ENCODE assay signal across 24 mouse cellular contexts in the genomic region with DNA sequence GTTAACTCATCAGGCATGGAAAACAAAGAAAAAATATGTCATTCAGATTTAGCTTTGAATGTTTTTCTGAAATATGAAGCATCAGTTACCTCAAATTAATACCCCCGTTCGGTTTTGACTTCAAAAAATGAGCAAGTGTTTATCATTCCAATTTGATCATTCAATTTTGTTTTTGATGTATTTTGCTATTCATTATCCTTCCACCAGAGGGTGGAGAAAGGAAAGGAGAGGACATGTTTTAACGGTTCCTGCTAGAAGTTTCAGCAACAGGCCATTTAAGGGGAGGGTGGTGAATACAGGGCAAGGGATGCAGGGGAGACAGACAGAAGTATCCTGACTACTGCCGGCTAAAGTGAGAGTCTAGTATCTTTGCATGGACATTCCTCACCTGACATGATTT. TPM values are rescaled to one million over a fixed set of nuclear protein-coding genes. Genes with fewer than 3 reads are reported as not detected.
A peak's percentile ranks its signal among the peaks of the same experiment; 100 is the strongest.
DNase-seq lines count a peak whose midpoint lies in the region; ATAC-seq and TF ChIP-seq lines count a peak whose summit lies in the region.
"Had no signal": no experiment of that assay in that cellular context is flagged by ENCODE, and none has a peak within 500 bp of the region (broad histone marks: within the 10 kb centered on the region; RNA-seq: fewer than 3 reads in every experiment).

No protein-coding gene starts in this region.

- peak; percentile 50 for TF ChIP-seq CTCF in heart, postnatal 0 days (IDR thresholded peaks at IDR 0.05; ENCODE audit: low read depth)
- peak; percentile 78 for TF ChIP-seq CTCF in layer of hippocampus, adult 2 months (conservative IDR thresholded peaks at IDR 0.05)
- peak; percentile 79 for TF ChIP-seq CTCF in midbrain, postnatal 0 days (IDR thresholded peaks at IDR 0.05)
- TF ChIP-seq CTCF in stomach, postnatal 0 days (IDR thresholded peaks at IDR 0.05; ENCODE audit: low read depth) = peak; percentile 59

- no peak overlapping the region for H3K27ac ChIP-seq in heart, postnatal 0 days (ENCODE audit: low read depth)
- peak overlapping the region; percentile 82; the same call in 1 of the 2 replicates for H3K27ac ChIP-seq in layer of hippocampus, adult 2 months
- no peak overlapping the region for H3K27ac ChIP-seq in midbrain, postnatal 0 days (ENCODE audit: low read depth, low read length)
- no peak overlapping the region for H3K27ac ChIP-seq in midbrain, embryonic 10.5 days (replicated peaks)
- H3K27ac ChIP-seq in stomach, postnatal 0 days (replicated peaks) = no peak overlapping the region
- H3K27ac ChIP-seq: embryonic facial prominence, embryonic 12.5 days; forebrain, embryonic 12.5 days; hindbrain, embryonic 13.5 days; neural tube, embryonic 15.5 days had no signal

- H3K9ac ChIP-seq in heart, postnatal 0 days (replicated peaks; ENCODE audit: low read depth, low read length) = no peak overlapping the region
- no peak overlapping the region for H3K9ac ChIP-seq in midbrain, postnatal 0 days (replicated peaks; ENCODE audit: low read length, poor library complexity, severe bottlenecking)
- H3K9ac ChIP-seq in stomach, postnatal 0 days (ENCODE audit: low read length) = no peak overlapping the region
- H3K9ac ChIP-seq: embryonic facial prominence, embryonic 12.5 days; forebrain, embryonic 12.5 days; heart, embryonic 12.5 days; hindbrain, embryonic 13.5 days; neural tube, embryonic 15.5 days had no signal

- H3K27me3 ChIP-seq in heart, postnatal 0 days (ENCODE audit: control insufficient read depth, insufficient read depth, low read length) = no peaks in the 10 kb centered on the region
- H3K27me3 ChIP-seq in midbrain, postnatal 0 days (ENCODE audit: insufficient read depth, low read length) = no peaks in the 10 kb centered on the region
- H3K27me3 ChIP-seq in midbrain, embryonic 10.5 days (ENCODE audit: low read depth, poor library complexity, severe bottlenecking) = peaks cover 2% of the 10 kb centered on the region
- H3K27me3 ChIP-seq in stomach, postnatal 0 days (ENCODE audit: control insufficient read depth, insufficient read depth, low read length) = no peaks in the 10 kb centered on the region
- H3K27me3 ChIP-seq: hindbrain, embryonic 13.5 days; neural tube, embryonic 15.5 days had no signal

- WGBS in heart, postnatal 0 days = 63% methylated on average over 4 of the region's 4 CpGs
- 60% methylated on average over 4 of the region's 4 CpGs for WGBS in midbrain, postnatal 0 days
- 78% methylated on average over 4 of the region's 4 CpGs for WGBS in midbrain, embryonic 10.5 days
- 44% methylated on average over 4 of the region's 4 CpGs for WGBS in stomach, postnatal 0 days

- no peak overlapping the region for H3K4me3 ChIP-seq in heart, postnatal 0 days (ENCODE audit: low read depth, low read length)
- H3K4me3 ChIP-seq in layer of hippocampus, adult 2 months = peak overlapping the region; percentile 79
- H3K4me3 ChIP-seq in midbrain, postnatal 0 days (ENCODE audit: low read depth, low read length) = no peak overlapping the region
- no peak overlapping the region for H3K4me3 ChIP-seq in midbrain, embryonic 10.5 days
- no peak overlapping the region for H3K4me3 ChIP-seq in stomach, postnatal 0 days (ENCODE audit: low read depth, low read length)
- H3K4me3 ChIP-seq: embryonic facial prominence, embryonic 12.5 days; forebrain, embryonic 12.5 days; heart, embryonic 12.5 days; hindbrain, embryonic 13.5 days; neural tube, embryonic 15.5 days had no signal

- no peak overlapping the region for H3K4me2 ChIP-seq in heart, postnatal 0 days (ENCODE audit: low read depth, low read length)
- H3K4me2 ChIP-seq in midbrain, postnatal 0 days (ENCODE audit: low read depth, low read length, poor library complexity, severe bottlenecking) = no peak overlapping the region
- H3K4me2 ChIP-seq in stomach, postnatal 0 days (replicated peaks; ENCODE audit: low read depth) = no peak overlapping the region
- H3K4me2 ChIP-seq: embryonic facial prominence, embryonic 12.5 days; forebrain, embryonic 12.5 days; heart, embryonic 12.5 days; hindbrain, embryonic 13.5 days; neural tube, embryonic 15.5 days had no signal

- no peak for DNase-seq in heart, postnatal 0 days (ENCODE audit: low spot score)
- DNase-seq in heart, adult 9 months (ENCODE audit: low spot score in 2 of 2) = no peak
- DNase-seq in layer of hippocampus, adult 2 months (ENCODE audit: low spot score in 2 of 2) = no peak
- no peak for DNase-seq in layer of hippocampus, adult 9-11 months
- peak; percentile 44 for DNase-seq in midbrain, postnatal 0 days (ENCODE audit: low spot score)
- DNase-seq in midbrain, embryonic 10.5 days (ENCODE audit: low spot score) = no peak
- DNase-seq in stomach, postnatal 0 days (ENCODE audit: low spot score) = no peak
- no peak for DNase-seq in right cerebral cortex, postnatal 14 days
- DNase-seq: adrenal gland, postnatal 25 days; B cell, adult 2 months; cerebellum, adult 11-12 months; heart, postnatal 14 days; lung, postnatal 10 days; right cerebral cortex, adult 18-20 months; thymus, adult 2 months had no signal

- H3K4me1 ChIP-seq in heart, postnatal 0 days (ENCODE audit: control insufficient read depth, insufficient read depth) = no peaks in the 10 kb centered on the region; the same call in 1 of the 2 replicates
- no peaks in the 10 kb centered on the region for H3K4me1 ChIP-seq in midbrain, postnatal 0 days (ENCODE audit: insufficient read depth, low read length)
- H3K4me1 ChIP-seq in midbrain, embryonic 10.5 days = peaks cover 11% of the 10 kb centered on the region
- no peaks in the 10 kb centered on the region for H3K4me1 ChIP-seq in stomach, postnatal 0 days (replicated peaks; ENCODE audit: control insufficient read depth, insufficient read depth)

- H3K36me3 ChIP-seq in heart, postnatal 0 days (replicated peaks; ENCODE audit: control insufficient read depth, insufficient read depth, low read length) = no peaks in the 10 kb centered on the region
- H3K36me3 ChIP-seq in midbrain, postnatal 0 days (ENCODE audit: insufficient read depth, low read length) = no peaks in the 10 kb centered on the region
- no peaks in the 10 kb centered on the region for H3K36me3 ChIP-seq in midbrain, embryonic 10.5 days
- no peaks in the 10 kb centered on the region for H3K36me3 ChIP-seq in stomach, postnatal 0 days (ENCODE audit: control insufficient read depth, insufficient read depth, low read length)
- H3K36me3 ChIP-seq: embryonic facial prominence, embryonic 12.5 days; forebrain, embryonic 12.5 days; G1E; heart, embryonic 12.5 days; hindbrain, embryonic 13.5 days; neural tube, embryonic 15.5 days had no signal

- ATAC-seq in heart, postnatal 0 days (ENCODE audit: insufficient read depth, low read depth) = no peak
- ATAC-seq in midbrain, postnatal 0 days (ENCODE audit: low FRiP score) = no peak
- no peak for ATAC-seq in stomach, postnatal 0 days (ENCODE audit: low FRiP score, low TSS enrichment)
- ATAC-seq: activated CD4-positive, CD25-positive, alpha-beta regulatory T cell, adult 4 months had no signal

- no peak for TF ChIP-seq EP300 in heart, postnatal 0 days (IDR thresholded peaks at IDR 0.05; ENCODE audit: low read depth)
- no peak for TF ChIP-seq EP300 in stomach, postnatal 0 days (optimal IDR thresholded peaks at IDR 0.05)

- no peaks in the 10 kb centered on the region for H3K9me3 ChIP-seq in heart, postnatal 0 days (replicated peaks; ENCODE audit: control insufficient read depth, low read length)
- H3K9me3 ChIP-seq in midbrain, postnatal 0 days (ENCODE audit: low read length) = no peaks in the 10 kb centered on the region
- H3K9me3 ChIP-seq in midbrain, embryonic 10.5 days (replicated peaks) = no peaks in the 10 kb centered on the region
- H3K9me3 ChIP-seq in stomach, postnatal 0 days (ENCODE audit: control insufficient read depth, low read length) = no peaks in the 10 kb centered on the region
- H3K9me3 ChIP-seq: embryonic facial prominence, embryonic 12.5 days; forebrain, embryonic 12.5 days; heart, embryonic 12.5 days; hindbrain, embryonic 13.5 days; neural tube, embryonic 15.5 days had no signal

RNA-seq across cellular contexts. Expression of a gene that starts 7.3 kb away (rescaled TPM):
- total RNA-seq in heart, postnatal 0 days (2014; rRNA removed; ENCODE audit: low replicate concordance) = 5.6 and 17.9 TPM in 2 replicates
- polyA plus RNA-seq in heart, postnatal 0 days (2015; fragmentation: Nextera tagmentation; extraction: Ambion mirVana) = 2.0 and 2.1 TPM in 2 replicates
- 100 to 1,000 TPM; 751 TPM for total RNA-seq in layer of hippocampus, adult 2 months (2021)
- total RNA-seq in midbrain, postnatal 0 days (2014; rRNA removed) = 73.4 and 76.1 TPM in 2 replicates
- polyA plus RNA-seq in midbrain, postnatal 0 days (2015; fragmentation: Nextera tagmentation; extraction: Ambion mirVana) = 51.9 and 61.8 TPM in 2 replicates
- 0.57 and 2.3 TPM in 2 replicates for polyA plus RNA-seq in midbrain, embryonic 10.5 days (2016; fragmentation: Nextera tagmentation; extraction: Ambion mirVana)
- 0.63 and 0.91 TPM in 2 replicates for polyA plus RNA-seq in stomach, postnatal 0 days (2015; fragmentation: Nextera tagmentation; extraction: Ambion mirVana)
- total RNA-seq: megakaryocyte, adult 5-6 weeks had no signal
- polyA plus RNA-seq: activated CD4-positive, CD25-positive, alpha-beta regulatory T cell, adult 4 months; G1E; liver, adult 2 months had no signal

Comparison
In these comparisons a context has a peak if more than half of its experiments do, and no peak if none do; other contexts are left out.
1. RNA of a gene that starts 7.3 kb away (polyA plus RNA-seq): 51.9 to 61.8 TPM in midbrain, postnatal 0 days; 2.0 to 2.1 TPM in heart, postnatal 0 days, 0.63 to 0.91 TPM in stomach, postnatal 0 days and 0.57 to 2.3 TPM in midbrain, embryonic 10.5 days; every median in the first group is over 10 times any median in the second.
2. Peak in every context shown above with its lines, with median percentiles within 50 percentile points of each other: CTCF ChIP-seq.